Comparison of ENCODE assay signal across 1 mouse cellular context in genomic region chr14:18210795-18211194, GRCm38 (mm10).
A peak's percentile ranks its signal among the peaks of the same experiment; 100 is the strongest.
TF ChIP-seq lines count a peak whose summit lies in the region.

No protein-coding gene starts in this region.

TF ChIP-seq in CH12.LX, 34 proteins besides CTCF, POLR2A, EP300 and RAD21 (continued from another document):
- TF ChIP-seq JUND (conservative IDR thresholded peaks at IDR 0.05; ENCODE audit: low read depth, low read length) (no peak), ZC3H11A (IDR thresholded peaks at IDR 0.05; ENCODE audit: low read depth, low read length) (0 out of 2 replicates have a peak, but pooled peaks have one; percentile 15)
